Mouse (Mus musculus) MEL (cell line): ENCODE data around the gene Synpr.

Experiments used
- CTCF ChIP-seq, 3 experiments: IDR thresholded peaks in 2 of 3; conservative IDR thresholded peaks in 1 of 3; 2 replicates each; pipeline ENCODE4 v1.5.1; 2011 to 2012; ENCODE audit warnings: low read length in 3 of 3, low read depth in 2 of 3, mild to moderate bottlenecking in 2 of 3, improper control_type of control experiment in 1 of 3, inconsistent platforms in 1 of 3, mixed read lengths in 1 of 3, moderate library complexity in 1 of 3; ENCODE audit not compliant: control insufficient read depth in 1 of 3, insufficient read depth in 1 of 3, poor library complexity in 1 of 3, severe bottlenecking in 1 of 3
- EP300 ChIP-seq, 2 experiments: IDR thresholded peaks; 2 replicates each; pipeline ENCODE4 v1.6.1; 2011; ENCODE audit warnings: improper control_type of control experiment in 2 of 2, low read length in 2 of 2, low read depth in 1 of 2, mild to moderate bottlenecking in 1 of 2
- POLR2A ChIP-seq, 2 experiments: IDR thresholded peaks; 2 replicates each; pipeline ENCODE4 v1.6.1; 2011 to 2012; ENCODE audit warnings: low read length in 2 of 2, mild to moderate bottlenecking in 2 of 2, control low read depth in 1 of 2, improper control_type of control experiment in 1 of 2, low read depth in 1 of 2, moderate library complexity in 1 of 2; ENCODE audit not compliant: control insufficient read depth in 1 of 2, insufficient read depth in 1 of 2, poor library complexity in 1 of 2
- UBTF ChIP-seq: IDR thresholded peaks from 2 replicates; pipeline ENCODE4 v1.6.1; 2012; ENCODE audit warnings: low read depth, mild to moderate bottlenecking, inconsistent platforms, low read length, improper control_type of control experiment, moderate library complexity, borderline replicate concordance; ENCODE audit not compliant: insufficient read depth

DNA sequence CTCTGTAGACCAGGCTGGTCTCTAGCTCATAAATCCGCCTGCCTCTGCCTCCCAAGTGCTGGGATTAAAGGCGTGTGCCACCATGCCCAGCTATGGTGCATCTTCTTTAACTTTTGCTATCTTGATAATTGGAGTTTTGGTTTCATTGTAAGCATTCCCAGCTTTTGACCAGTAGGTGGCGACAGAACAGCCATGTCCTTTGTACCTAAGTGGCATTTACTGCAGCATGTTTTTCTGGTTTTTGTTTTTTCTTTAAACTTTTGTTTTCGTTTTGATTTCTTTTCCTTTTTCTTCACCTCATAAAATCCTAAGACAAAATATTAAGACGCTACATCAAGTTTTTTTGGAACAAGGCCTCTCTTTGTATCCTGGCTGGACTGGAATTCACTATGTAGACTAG, 69.6 kb downstream of the Synpr start:
- TF ChIP-seq EP300 (IDR thresholded peaks at IDR 0.05; ENCODE audit: low read depth in 1 of 2, low read length in 2 of 2), result no peak
- no peak for TF ChIP-seq POLR2A (IDR thresholded peaks at IDR 0.05; ENCODE audit: control insufficient read depth in 1 of 2, insufficient read depth in 1 of 2, low read depth in 1 of 2, low read length in 2 of 2, poor library complexity in 1 of 2)
- no peak for TF ChIP-seq UBTF
- peak; percentile 48 to 73 (median 66) for TF ChIP-seq CTCF (IDR thresholded peaks at IDR 0.05 in 2 of 3, conservative IDR thresholded peaks at IDR 0.05 in 1 of 3; ENCODE audit: control insufficient read depth in 1 of 3, insufficient read depth in 1 of 3, low read depth in 2 of 3, low read length in 3 of 3, poor library complexity in 1 of 3, severe bottlenecking in 1 of 3)
